Mouse (Mus musculus) ES-Bruce4 (cell line): ENCODE data around the gene Sigmar1.
"Not testable (repeated sequence)": the region's sequence is repeated elsewhere in the genome, so short reads cannot be mapped to it uniquely, and the experiment has no call there.

Experiments used
- CTCF ChIP-seq: IDR thresholded peaks from one replicate; pipeline ENCODE4 v1.8.1; 2011; ENCODE audit warnings: low read depth, low read length
- POLR2A ChIP-seq: IDR thresholded peaks from one replicate; pipeline ENCODE4 v1.8.1; 2011; ENCODE audit warnings: low read length; ENCODE audit not compliant: insufficient read depth

DNA sequence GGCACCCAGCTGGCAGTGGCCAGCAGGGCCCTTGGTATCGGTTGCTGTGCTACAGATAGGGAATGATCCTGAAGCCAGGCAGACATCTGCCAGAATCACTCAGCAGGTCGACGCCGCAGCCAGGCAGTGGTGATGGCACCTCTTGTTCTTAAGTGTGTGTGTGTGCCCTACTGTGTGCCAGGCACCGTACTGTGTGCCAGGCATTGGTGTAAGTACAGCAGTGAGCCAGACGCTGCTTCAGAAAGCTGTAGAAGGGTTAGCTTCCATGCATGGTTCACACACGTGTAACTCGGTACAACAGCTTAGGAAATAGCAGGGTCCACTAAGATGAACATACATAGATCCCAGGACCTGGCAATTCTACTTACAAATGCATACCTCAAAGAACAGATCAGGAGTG lies 55.7 kb downstream of the Sigmar1 start:
- not testable (repeated sequence) for TF ChIP-seq POLR2A, CTCF
